Mouse (Mus musculus) limb, embryonic 15.5 days (tissue): ENCODE results near the gene Ugt1a6b. TPM values are rescaled to one million over a fixed set of nuclear protein-coding genes. Genes with fewer than 3 reads are reported as not detected.
A peak's percentile ranks its signal among the peaks of the same experiment; 100 is the strongest.

ENCODE experiments used
- ATAC-seq: fragments of 200-750 bp; cut with Nextera tagmentation; 2 replicates; pipeline ENCODE4 v1.8.0; 2017; ENCODE audit warnings: low read depth, moderate TSS enrichment; ENCODE audit not compliant: insufficient number of reproducible peaks, low FRiP score, low TSS enrichment
- H3K27ac ChIP-seq: fragments of 300-500 bp; sonication (generic); 2 replicates; pipeline ENCODE4 v1.5.1; 2015; ENCODE audit warnings: moderate library complexity, mild to moderate bottlenecking, inconsistent platforms
- H3K27me3 ChIP-seq: fragments of 300-500 bp; sonication (generic); 2 replicates; pipeline ENCODE4 v1.6.1; 2015; ENCODE audit warnings: inconsistent platforms
- H3K36me3 ChIP-seq: fragments of 300-500 bp; sonication (generic); 2 replicates; pipeline ENCODE4 v1.6.1; 2015; ENCODE audit warnings: inconsistent platforms
- H3K4me1 ChIP-seq: fragments of 300-500 bp; sonication (generic); 2 replicates; pipeline ENCODE4 v1.6.1; 2015; ENCODE audit warnings: inconsistent platforms
- H3K4me2 ChIP-seq: fragments of 300-500 bp; sonication (generic); 2 replicates; pipeline ENCODE4 v1.6.1; 2015; ENCODE audit warnings: mild to moderate bottlenecking, inconsistent platforms
- H3K4me3 ChIP-seq: fragments of 300-500 bp; sonication (generic); 2 replicates; pipeline ENCODE4 v1.5.1; 2015; ENCODE audit warnings: mild to moderate bottlenecking, inconsistent platforms
- H3K9ac ChIP-seq: fragments of 300-500 bp; sonication (generic); 2 replicates; pipeline ENCODE4 v1.6.1; 2015; ENCODE audit warnings: inconsistent platforms
- H3K9me3 ChIP-seq: fragments of 300-500 bp; sonication (generic); 2 replicates; pipeline ENCODE4 v1.6.1; 2016; ENCODE audit warnings: inconsistent platforms
- WGBS: fragments of 180-500 bp; shearing (Covaris S2); methylation state at CpG from one replicate; pipeline ENCODE4 v1.1.7; 2015; 5-methylcytosine and 5-hydroxymethylcytosine counted together
- polyA plus RNA-seq: library from polyadenylated mRNA; unstranded; fragments of >200 nt; fragmentation: Nextera tagmentation; extraction: Ambion mirVana; gene quantifications from 2 replicates; pipeline ENCODE4 v1.2.1, GENCODE M21; 2015

The Ugt1a6b gene
- polyA plus RNA-seq, 1 experiment from 2014 or later: 1.00 TPM

- Histone ChIP-seq H3K4me2 (no peak overlapping the region), H3K27me3 (no peaks in the 10 kb centered on the region), H3K9ac (no peak overlapping the region), H3K36me3 (no peaks in the 10 kb centered on the region), H3K27ac (no peak overlapping the region), H3K9me3 (peaks cover 7% of the 10 kb centered on the region), H3K4me1 (peaks cover 10% of the 10 kb centered on the region), H3K4me3 (no peak overlapping the region)
- WGBS: 73% methylated on average over 2 of the region's 2 CpGs
- ATAC-seq: no peak
Observed at GRCm38 (mm10) chr1:88206843-88207479, 103.9 kb downstream of the Ugt1a6b start.

GRCm38 (mm10) chr1:88211812-88212211, 108.8 kb downstream of the Ugt1a6b start, which contains the start of gene Ugt1a1:
TSS of gene Ugt1a1 (plus strand) at chr1:88211959.
- no peaks in the 10 kb centered on the region for H3K36me3 ChIP-seq
- no peak within 1 kb of the TSS for H3K4me3 ChIP-seq
- peaks cover 44% of the 10 kb centered on the region for H3K9me3 ChIP-seq
- no peak within 1 kb of the TSS for H3K4me2 ChIP-seq
- no peak for ATAC-seq
- no peak within 1 kb of the TSS for H3K27ac ChIP-seq
- H3K27me3 ChIP-seq: no peaks in the 10 kb centered on the region
- H3K9ac ChIP-seq: no peak within 1 kb of the TSS
- 66% methylated on average over 8 of the region's 8 CpGs for WGBS
- no peaks in the 10 kb centered on the region for H3K4me1 ChIP-seq

GRCm38 (mm10) chr1:88212341-88213045, 109.4 kb downstream of the Ugt1a6b start:
- Histone ChIP-seq H3K4me2 (no peak overlapping the region), H3K36me3 (no peaks in the 10 kb centered on the region), H3K9me3 (peaks cover 50% of the 10 kb centered on the region), H3K27ac (no peak overlapping the region), H3K27me3 (no peaks in the 10 kb centered on the region), H3K4me1 (no peaks in the 10 kb centered on the region), H3K4me3 (no peak overlapping the region), H3K9ac (no peak overlapping the region)
- ATAC-seq: peak; percentile 49
- 59% methylated on average over 8 of the region's 8 CpGs for WGBS

GRCm38 (mm10) chr1:88213061-88213460, 110.0 kb downstream of the Ugt1a6b start:
- no peak overlapping the region for H3K27ac ChIP-seq
- H3K4me3 ChIP-seq: no peak overlapping the region
- ATAC-seq: no peak
- H3K27me3 ChIP-seq: no peaks in the 10 kb centered on the region
- WGBS: 75% methylated on average over 1 of the region's 1 CpGs
- H3K9me3 ChIP-seq: peaks cover 52% of the 10 kb centered on the region
- no peaks in the 10 kb centered on the region for H3K4me1 ChIP-seq
- no peak overlapping the region for H3K4me2 ChIP-seq
- H3K9ac ChIP-seq: no peak overlapping the region
- no peaks in the 10 kb centered on the region for H3K36me3 ChIP-seq

- peak; percentile 7; the same call in 1 of the 2 replicates for ATAC-seq
- H3K27ac ChIP-seq: no peak overlapping the region
- 81% methylated on average over 2 of the region's 2 CpGs for WGBS
- H3K4me3 ChIP-seq: no peak overlapping the region
- H3K4me1 ChIP-seq: no peaks in the 10 kb centered on the region
- H3K4me2 ChIP-seq: no peak overlapping the region
- H3K36me3 ChIP-seq: no peaks in the 10 kb centered on the region
- no peaks in the 10 kb centered on the region for H3K27me3 ChIP-seq
- H3K9ac ChIP-seq: no peak overlapping the region
- peaks cover 52% of the 10 kb centered on the region for H3K9me3 ChIP-seq
Observed at GRCm38 (mm10) chr1:88213766-88214461, 110.9 kb downstream of the Ugt1a6b start.

GRCm38 (mm10) chr1:88214462-88214952, 111.5 kb downstream of the Ugt1a6b start:
- Histone ChIP-seq H3K27ac (no peak overlapping the region), H3K9ac (no peak overlapping the region), H3K9me3 (peaks cover 52% of the 10 kb centered on the region), H3K27me3 (no peaks in the 10 kb centered on the region), H3K4me2 (no peak overlapping the region), H3K4me1 (no peaks in the 10 kb centered on the region), H3K36me3 (no peaks in the 10 kb centered on the region), H3K4me3 (no peak overlapping the region)
- 76% methylated on average over 2 of the region's 2 CpGs for WGBS
- ATAC-seq: peak; percentile 0; the same call in 1 of the 2 replicates

- H3K4me2 ChIP-seq: no peak overlapping the region
- H3K4me3 ChIP-seq: no peak overlapping the region
- H3K36me3 ChIP-seq: no peaks in the 10 kb centered on the region
- no peak overlapping the region for H3K9ac ChIP-seq
- no peaks in the 10 kb centered on the region for H3K4me1 ChIP-seq
- no peaks in the 10 kb centered on the region for H3K27me3 ChIP-seq
- no peak overlapping the region for H3K27ac ChIP-seq
- no peak for ATAC-seq
- H3K9me3 ChIP-seq: peaks cover 52% of the 10 kb centered on the region
- 68% methylated on average over 10 of the region's 10 CpGs for WGBS
Observed at GRCm38 (mm10) chr1:88215466-88216380, 112.7 kb downstream of the Ugt1a6b start.

- WGBS: 55% methylated on average over 2 of the region's 2 CpGs
- no peaks in the 10 kb centered on the region for H3K36me3 ChIP-seq
- no peak overlapping the region for H3K9ac ChIP-seq
- H3K9me3 ChIP-seq: peaks cover 49% of the 10 kb centered on the region
- no peaks in the 10 kb centered on the region for H3K27me3 ChIP-seq
- no peak overlapping the region for H3K4me2 ChIP-seq
- no peak overlapping the region for H3K27ac ChIP-seq
- no peak for ATAC-seq
- no peak overlapping the region for H3K4me3 ChIP-seq
- no peaks in the 10 kb centered on the region for H3K4me1 ChIP-seq
Observed at GRCm38 (mm10) chr1:88216551-88216950, 113.5 kb downstream of the Ugt1a6b start.

- ATAC-seq: no peak
- Histone ChIP-seq H3K27me3 (no peaks in the 10 kb centered on the region), H3K4me3 (no peak overlapping the region), H3K27ac (no peak overlapping the region), H3K4me1 (no peaks in the 10 kb centered on the region), H3K9ac (no peak overlapping the region), H3K36me3 (no peaks in the 10 kb centered on the region), H3K9me3 (peaks cover 43% of the 10 kb centered on the region), H3K4me2 (no peak overlapping the region)
- WGBS: 62% methylated on average over 2 of the region's 2 CpGs
Observed at GRCm38 (mm10) chr1:88217144-88217543, 114.1 kb downstream of the Ugt1a6b start.

- ATAC-seq: no peak
- no peaks in the 10 kb centered on the region for H3K36me3 ChIP-seq
- WGBS: 41% methylated on average over 3 of the region's 3 CpGs
- H3K4me3 ChIP-seq: no peak overlapping the region
- no peaks in the 10 kb centered on the region for H3K4me1 ChIP-seq
- H3K9me3 ChIP-seq: peaks cover 39% of the 10 kb centered on the region
- H3K4me2 ChIP-seq: no peak overlapping the region
- no peak overlapping the region for H3K9ac ChIP-seq
- H3K27ac ChIP-seq: no peak overlapping the region
- no peaks in the 10 kb centered on the region for H3K27me3 ChIP-seq
Observed at GRCm38 (mm10) chr1:88217576-88217975, 114.5 kb downstream of the Ugt1a6b start.

- peaks cover 35% of the 10 kb centered on the region for H3K9me3 ChIP-seq
- no peaks in the 10 kb centered on the region for H3K27me3 ChIP-seq
- H3K4me1 ChIP-seq: no peaks in the 10 kb centered on the region
- WGBS: 76% methylated on average over 9 of the region's 9 CpGs
- no peak overlapping the region for H3K4me2 ChIP-seq
- no peak overlapping the region for H3K27ac ChIP-seq
- no peak overlapping the region for H3K9ac ChIP-seq
- H3K4me3 ChIP-seq: no peak overlapping the region
- H3K36me3 ChIP-seq: no peaks in the 10 kb centered on the region
- ATAC-seq: no peak
Observed at GRCm38 (mm10) chr1:88218051-88218450, 115.0 kb downstream of the Ugt1a6b start.
